Mouse (Mus musculus): ENCODE measurements around the gene Cox8c. TPM values are rescaled to one million over a fixed set of nuclear protein-coding genes. Genes with fewer than 3 reads are reported as not detected.

The Cox8c gene
- not detected for total RNA-seq (2021)

DNA sequence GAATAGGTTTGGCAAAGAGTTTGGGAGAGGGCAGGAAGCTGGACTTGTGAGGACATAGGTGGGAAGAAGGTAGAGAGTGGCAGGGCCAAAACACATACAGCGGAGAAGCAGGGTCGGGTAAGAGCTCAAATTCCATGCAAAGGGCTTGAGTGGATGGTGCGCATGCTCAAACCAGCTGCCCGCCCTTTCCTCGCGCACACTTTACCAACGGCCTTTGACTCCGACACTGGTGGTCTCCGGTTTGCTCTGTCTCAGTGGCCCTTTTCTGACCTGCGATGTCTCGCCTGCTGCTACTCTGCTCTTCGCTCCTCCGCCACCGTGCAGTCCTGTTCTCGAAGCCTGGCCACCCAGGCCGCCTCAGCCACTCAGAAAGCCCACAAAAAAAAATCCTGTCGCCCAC, at the start of gene Cox8c:
Gene Cox8c (plus strand): TSS at position 226 of the 400 bp plus-strand sequence.
- no peak for DNase-seq (ENCODE audit: extremely low spot score in 1 of 2, low spot score in 1 of 2)

GRCm38 (mm10) chr12:102860806-102861205, 38.3 kb upstream of the Cox8c start:
- no peak for DNase-seq (ENCODE audit: extremely low spot score in 1 of 2, low spot score in 1 of 2)

DNA sequence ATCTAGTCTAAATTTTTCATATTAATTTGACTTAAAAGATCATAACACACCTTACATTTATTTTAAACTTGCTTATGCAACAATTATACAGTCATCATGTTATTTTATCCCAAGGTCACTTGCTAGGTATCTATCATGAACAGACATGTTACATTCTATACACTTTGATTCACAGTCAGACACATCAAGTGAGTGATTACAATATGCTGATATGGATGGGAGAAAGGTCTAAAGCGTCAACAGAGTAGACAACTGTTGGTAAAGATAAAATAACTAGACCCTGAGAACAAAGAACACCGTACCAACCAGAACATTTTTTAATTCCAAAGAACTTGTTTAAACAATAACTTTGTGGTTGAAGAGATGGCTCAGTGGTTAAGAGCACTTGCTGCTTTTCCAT, 29.3 kb upstream of the Cox8c start:
- DNase-seq (ENCODE audit: extremely low spot score in 1 of 2, low spot score in 1 of 2) = no peak

- DNase-seq (ENCODE audit: extremely low spot score in 1 of 2, low spot score in 1 of 2) = no peak
These were observed 28.6 kb upstream of the Cox8c start for GRCm38 (mm10) chr12:102870527-102870926.

DNA sequence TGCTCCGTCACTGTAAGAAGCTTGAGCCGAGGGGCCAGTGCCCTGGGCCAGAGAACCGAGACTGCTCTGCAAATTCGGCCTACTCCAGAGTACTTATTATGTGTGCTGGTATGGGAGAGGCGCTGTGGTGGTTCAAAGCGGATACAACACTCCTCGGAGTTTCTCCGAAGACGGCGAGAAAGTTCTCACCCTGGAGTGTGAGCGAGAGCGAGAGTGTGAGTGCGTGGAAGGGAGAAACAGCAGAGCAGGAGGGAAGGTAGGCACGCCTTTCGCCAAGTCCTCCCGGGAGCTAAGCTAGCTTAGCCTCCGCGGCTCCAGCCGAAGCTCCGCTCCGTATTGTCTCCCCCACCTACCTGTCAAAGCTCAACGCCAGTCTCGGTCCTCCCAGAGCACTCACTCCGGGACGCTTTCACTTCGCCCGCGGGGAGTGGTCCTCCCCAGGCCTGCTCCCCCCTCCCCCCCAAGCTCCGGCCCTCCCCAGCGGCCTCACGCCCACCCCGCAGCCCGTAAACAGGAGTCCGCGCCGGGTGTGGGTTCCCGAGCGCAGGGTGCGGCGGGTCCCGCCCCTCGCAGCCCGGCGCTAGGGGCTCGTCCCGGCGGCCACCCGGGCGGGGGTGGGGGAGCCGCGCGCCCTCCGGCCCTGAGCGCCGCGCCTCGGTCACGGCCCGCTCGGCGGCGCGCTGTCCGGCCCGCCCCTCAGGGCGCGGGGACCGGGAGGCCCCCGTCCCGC, 21.6 kb upstream of the Cox8c start:
- DNase-seq (ENCODE audit: extremely low spot score in 1 of 2, low spot score in 1 of 2) = peak; percentile 9 to 17

GRCm38 (mm10) chr12:102878031-102878823, 20.9 kb upstream of the Cox8c start, which contains the start of gene Btbd7:
TSS of gene Btbd7 (minus strand) at chr12:102878471.
- peak; percentile 94 for DNase-seq (ENCODE audit: extremely low spot score in 1 of 2, low spot score in 1 of 2)

GRCm38 (mm10) chr12:102878901-102879300, 20.2 kb upstream of the Cox8c start:
- peak in 1 of 2 experiments; percentile 4 for DNase-seq (ENCODE audit: extremely low spot score in 1 of 2, low spot score in 1 of 2)

GRCm38 (mm10) chr12:102885735-102886134, 13.4 kb upstream of the Cox8c start:
- peak in 1 of 2 experiments; percentile 36 for DNase-seq (ENCODE audit: extremely low spot score in 1 of 2, low spot score in 1 of 2)

- no peak for DNase-seq (ENCODE audit: extremely low spot score in 1 of 2, low spot score in 1 of 2)
These were observed 11.8 kb upstream of the Cox8c start for GRCm38 (mm10) chr12:102887366-102887765.

DNA sequence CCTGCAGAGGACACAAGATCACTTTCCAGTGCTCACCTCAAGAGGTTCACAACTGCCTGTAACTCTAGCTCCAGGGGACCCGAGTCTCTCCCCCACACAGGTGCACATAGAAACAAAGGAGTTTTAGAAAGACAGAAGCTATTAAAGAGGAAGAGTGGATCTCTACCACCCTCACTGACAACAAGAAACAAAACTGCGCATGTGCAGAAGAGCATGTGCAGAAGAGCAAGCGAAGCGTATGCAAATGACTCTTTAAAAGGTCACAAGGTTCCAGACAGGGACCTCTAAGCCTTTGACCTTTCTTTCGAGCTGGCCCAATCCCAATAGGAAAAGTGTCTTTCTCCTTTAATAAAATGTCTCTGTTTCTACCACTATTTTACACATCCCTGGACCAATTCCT, 10.5 kb upstream of the Cox8c start:
- DNase-seq (ENCODE audit: extremely low spot score in 1 of 2, low spot score in 1 of 2) = no peak

DNA sequence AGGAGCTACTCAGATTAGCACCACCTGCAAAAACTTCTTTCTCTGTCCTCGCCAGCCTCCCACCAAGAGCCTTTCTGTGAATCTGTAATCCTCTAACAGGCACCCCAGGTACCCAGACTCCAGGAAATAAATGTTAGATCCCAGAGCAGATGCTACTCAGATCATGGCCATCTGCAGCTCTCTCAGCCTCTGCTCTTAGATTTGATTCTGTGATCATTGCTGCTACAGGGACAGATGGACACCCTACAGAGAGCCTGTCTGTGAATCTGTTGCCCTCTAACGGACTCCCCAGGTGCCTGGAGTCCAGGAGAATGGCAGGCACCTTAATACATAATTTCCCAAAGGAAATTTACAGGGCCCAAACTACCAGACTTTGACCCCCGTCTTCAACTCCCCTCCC, 9.1 kb downstream of the Cox8c start:
- DNase-seq (ENCODE audit: extremely low spot score in 1 of 2, low spot score in 1 of 2) = peak in 1 of 2 experiments; percentile 6

GRCm38 (mm10) chr12:102916073-102916472, 17.0 kb downstream of the Cox8c start:
- no peak for DNase-seq (ENCODE audit: extremely low spot score in 1 of 2, low spot score in 1 of 2)

DNA sequence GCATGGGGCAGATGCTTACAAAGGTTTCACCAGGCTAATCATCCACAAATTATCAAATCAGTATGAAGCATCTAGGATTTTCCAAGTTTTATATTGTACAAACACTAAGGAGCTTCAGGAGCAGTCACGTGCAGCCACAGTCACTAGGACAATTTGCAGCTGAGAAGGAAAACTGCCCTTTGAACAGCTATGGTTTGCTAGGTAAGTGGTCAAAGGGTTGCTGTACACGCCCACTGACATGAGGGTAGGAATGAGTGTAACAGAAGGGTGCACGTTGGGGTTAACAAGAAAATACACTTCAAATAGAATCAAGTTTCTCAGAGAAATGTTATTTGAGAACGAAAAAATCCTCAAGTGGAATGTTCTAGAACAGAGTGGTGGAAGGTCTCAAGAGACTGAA, 30.6 kb downstream of the Cox8c start:
- DNase-seq (ENCODE audit: extremely low spot score in 1 of 2, low spot score in 1 of 2) = no peak

- no peak for DNase-seq (ENCODE audit: extremely low spot score in 1 of 2, low spot score in 1 of 2)
These were observed 31.2 kb downstream of the Cox8c start for GRCm38 (mm10) chr12:102930335-102930734.

- no peak for DNase-seq (ENCODE audit: extremely low spot score in 1 of 2, low spot score in 1 of 2)
These were observed 31.7 kb downstream of the Cox8c start for GRCm38 (mm10) chr12:102930789-102931188.

DNA sequence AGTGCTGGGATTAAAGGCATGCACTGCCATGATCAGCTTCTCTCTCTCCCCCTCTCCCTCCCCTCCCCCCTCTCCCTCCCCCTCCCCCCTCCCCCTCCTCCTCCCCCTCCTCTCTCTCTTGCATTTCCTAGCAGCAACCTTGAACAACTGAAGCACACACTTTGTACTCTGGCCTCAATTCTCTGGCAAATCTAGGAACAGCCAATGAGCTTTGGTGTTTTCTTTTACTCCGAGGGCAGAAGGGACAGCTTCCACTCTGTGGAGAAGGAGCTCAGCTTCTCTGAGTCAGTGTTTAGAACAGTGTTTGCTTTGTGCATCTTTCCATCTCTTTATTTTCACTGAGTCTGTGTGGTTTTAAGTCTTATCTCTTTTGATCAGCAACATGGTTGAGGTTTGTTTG, 36.8 kb downstream of the Cox8c start:
- no peak for DNase-seq (ENCODE audit: extremely low spot score in 1 of 2, low spot score in 1 of 2)

DNA sequence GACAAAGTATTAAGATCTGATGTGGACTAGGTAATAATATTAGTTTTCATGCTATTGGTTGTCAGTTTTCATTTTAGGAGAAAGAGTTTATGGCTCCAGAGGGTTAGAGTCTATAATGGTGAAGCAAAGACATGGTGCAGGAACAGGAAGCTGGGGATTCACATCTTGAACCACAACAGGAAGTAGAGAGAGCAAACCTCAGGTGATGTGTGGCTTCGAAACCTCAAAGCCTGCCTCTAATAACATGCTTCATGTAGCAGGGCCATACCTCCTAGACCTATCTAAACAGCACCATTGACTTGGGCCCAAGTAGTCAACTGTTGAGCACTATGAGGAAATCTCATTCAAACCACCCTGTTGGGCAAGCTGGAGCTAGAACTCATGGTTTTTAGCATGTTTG, 46.5 kb downstream of the Cox8c start:
- no peak for DNase-seq (ENCODE audit: extremely low spot score in 1 of 2, low spot score in 1 of 2)

DNA sequence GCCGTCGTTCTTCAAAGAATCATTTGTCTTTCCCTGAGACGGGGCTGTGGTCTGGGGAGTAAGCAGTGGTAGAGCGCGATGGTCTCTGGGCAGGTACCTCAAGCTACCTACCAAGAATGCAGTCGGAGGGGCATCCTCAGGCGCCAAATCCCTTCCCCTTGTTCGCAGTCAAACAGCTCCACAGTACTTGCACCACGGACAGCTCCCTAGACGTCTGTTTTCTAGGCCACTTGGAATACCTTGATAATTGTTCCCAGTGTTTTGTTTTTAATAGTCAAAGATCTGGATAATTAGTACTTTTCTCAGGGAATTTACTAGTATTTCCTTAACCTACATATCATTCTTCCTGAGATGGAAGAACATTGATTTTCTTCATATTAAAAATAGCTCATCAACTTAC, 48.7 kb downstream of the Cox8c start:
- no peak for DNase-seq (ENCODE audit: extremely low spot score in 1 of 2, low spot score in 1 of 2)

DNA sequence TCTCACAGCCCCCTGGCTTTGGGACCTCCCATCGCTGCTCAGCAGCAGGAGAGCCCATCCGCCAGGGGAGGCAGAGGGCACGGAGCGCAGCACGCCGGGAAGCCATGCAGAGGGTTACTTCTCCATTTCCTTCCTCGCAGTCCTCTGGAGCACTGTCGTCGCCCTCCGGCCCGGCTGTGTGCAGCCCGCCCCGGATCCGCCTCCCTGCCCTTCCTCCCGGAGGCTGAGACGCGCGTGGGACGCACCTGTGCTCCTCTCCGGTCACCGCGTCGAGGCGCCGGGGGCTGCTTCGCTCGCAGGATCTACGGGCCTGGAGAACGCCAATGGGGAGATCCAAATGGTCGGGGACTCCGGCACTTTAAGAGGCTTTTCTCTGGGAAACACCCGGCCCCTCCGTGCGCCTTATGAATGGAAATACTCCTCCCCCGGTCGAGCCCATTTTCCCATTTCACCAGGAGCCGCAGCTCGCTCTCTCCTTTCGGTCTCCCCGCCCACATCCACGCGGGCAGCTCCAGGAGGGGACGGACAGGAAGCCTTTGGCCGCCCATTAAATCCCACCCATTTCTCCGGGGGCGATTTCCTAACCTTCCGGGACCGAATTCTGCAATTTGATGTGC, 49.8 kb downstream of the Cox8c start, which contains the start of gene Unc79:
Gene Unc79 (plus strand): TSS at position 82 of the 617 bp plus-strand sequence.
- peak; percentile 73 to 78 for DNase-seq (ENCODE audit: extremely low spot score in 1 of 2, low spot score in 1 of 2)

- peak; percentile 49 to 59 for DNase-seq (ENCODE audit: extremely low spot score in 1 of 2, low spot score in 1 of 2)
These were observed 50.5 kb downstream of the Cox8c start for GRCm38 (mm10) chr12:102949395-102950208.

All from layer of hippocampus, postnatal 25 days (tissue).